Mouse (Mus musculus): ENCODE results near the gene Glipr2.

GRCm38 (mm10) chr4:43972137-43972591 is 15.0 kb downstream of the Glipr2 start:
- TF ChIP-seq POLR2A (IDR thresholded peaks at IDR 0.05; ENCODE audit: low read depth, low read length) (no peak), CTCF (IDR thresholded peaks at IDR 0.05; ENCODE audit: extremely low read depth, insufficient read length, insufficient replicate concordance, low read depth, low read length) (no peak)

Data from small intestine, adult 2 months (tissue).